Mouse (Mus musculus) layer of hippocampus, postnatal 25 days (tissue): ENCODE data around the gene Olfr1330. TPM values are rescaled to one million over a fixed set of nuclear protein-coding genes. Genes with fewer than 3 reads are reported as not detected.
"Not testable (repeated sequence)": the region's sequence is repeated elsewhere in the genome, so short reads cannot be mapped to it uniquely, and the experiment has no call there.

Source experiments
- DNase-seq, 2 experiments: peaks; one replicate each; pipeline ENCODE4 v3.0.0; 2022; ENCODE audit warnings: mixed read lengths in 2 of 2, low spot score in 1 of 2; ENCODE audit errors: extremely low spot score in 1 of 2
- total RNA-seq, 2 experiments: library from RNA; stranded (reverse); gene quantifications; 2 replicates each; pipeline ENCODE4 v1.2.3; 2021

Gene Olfr1330
- not detected for total RNA-seq

- no peak for DNase-seq
Observed at GRCm38 (mm10) chr4:118888297-118888696, at the start of gene Olfr1330. TSS of gene Olfr1330 (plus strand) at chr4:118888597.

DNA sequence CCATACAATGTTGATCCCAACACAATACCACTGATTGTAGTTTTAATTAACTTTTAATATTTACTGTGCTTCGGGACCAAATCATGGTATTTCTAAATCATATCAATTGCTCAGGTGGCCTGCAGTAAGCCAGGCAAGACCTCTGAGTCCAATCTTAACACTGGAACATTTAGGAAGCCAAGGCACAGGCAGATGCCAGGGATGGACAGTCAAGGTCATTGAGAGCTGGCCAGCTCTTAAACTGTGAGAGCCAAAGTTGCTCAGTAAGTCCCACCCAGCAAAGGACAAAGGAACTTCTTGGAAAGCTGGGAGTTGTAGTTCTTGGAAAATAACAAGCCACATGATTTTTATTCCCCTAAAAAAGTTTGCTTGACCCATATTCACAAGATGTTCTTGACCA is 26.6 kb upstream of the Olfr1330 start:
- no peak for DNase-seq

GRCm38 (mm10) chr4:118862704-118863103 is 25.7 kb upstream of the Olfr1330 start:
- DNase-seq, result peak in 1 of 2 experiments; percentile 3

DNA sequence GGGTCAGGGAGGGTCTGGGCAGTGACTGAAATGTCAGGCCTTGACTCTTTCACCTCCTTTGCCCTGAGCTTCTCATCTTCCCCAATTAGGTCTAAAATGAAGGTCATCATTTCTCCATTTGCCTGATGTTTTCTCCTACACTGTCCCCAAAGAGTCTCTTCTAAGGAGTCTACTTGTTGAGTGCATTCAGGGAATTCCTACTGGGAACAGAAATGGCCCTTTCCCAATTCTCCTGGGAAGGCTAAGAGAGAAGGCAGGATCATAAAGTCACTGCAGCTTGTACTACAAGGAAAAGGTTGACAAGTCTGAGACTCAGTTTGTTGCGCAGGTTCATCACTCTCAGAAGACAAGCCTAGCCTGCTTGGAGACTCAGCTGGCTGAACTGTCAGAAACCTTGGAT is 24.0 kb upstream of the Olfr1330 start, which contains the start of gene Olfr1331:
Olfr1331 (plus strand) TSS at position 301 of the 400 bp plus-strand sequence.
- DNase-seq, result no peak

GRCm38 (mm10) chr4:118867566-118867965 is 20.8 kb upstream of the Olfr1330 start:
- DNase-seq, result no peak

- DNase-seq, result no peak
Observed at GRCm38 (mm10) chr4:118901981-118902380, 13.6 kb downstream of the Olfr1330 start.

DNA sequence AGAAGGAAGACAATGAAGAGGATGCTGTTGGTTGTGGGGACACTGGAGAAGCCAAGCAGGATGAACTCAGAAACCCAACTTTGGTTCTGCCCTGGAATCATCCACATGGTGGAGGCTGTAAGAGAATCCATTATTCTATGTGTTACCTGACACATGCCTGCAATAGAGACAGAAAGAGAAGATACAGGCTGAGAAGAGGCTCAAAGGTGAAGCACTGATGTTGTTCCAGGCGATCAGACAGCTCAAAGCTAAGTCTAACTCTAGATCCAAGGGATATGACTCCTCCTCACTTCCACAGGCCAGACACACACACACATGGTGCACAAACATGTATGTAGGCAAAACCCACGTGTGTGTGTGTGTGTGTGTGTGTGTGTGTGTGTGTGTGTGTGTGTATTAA is 29.0 kb downstream of the Olfr1330 start, which contains the start of gene Olfr1329:
Olfr1329 (minus strand) TSS at position 101 of the 400 bp plus-strand sequence.
- DNase-seq, result not testable (repeated sequence)

DNA sequence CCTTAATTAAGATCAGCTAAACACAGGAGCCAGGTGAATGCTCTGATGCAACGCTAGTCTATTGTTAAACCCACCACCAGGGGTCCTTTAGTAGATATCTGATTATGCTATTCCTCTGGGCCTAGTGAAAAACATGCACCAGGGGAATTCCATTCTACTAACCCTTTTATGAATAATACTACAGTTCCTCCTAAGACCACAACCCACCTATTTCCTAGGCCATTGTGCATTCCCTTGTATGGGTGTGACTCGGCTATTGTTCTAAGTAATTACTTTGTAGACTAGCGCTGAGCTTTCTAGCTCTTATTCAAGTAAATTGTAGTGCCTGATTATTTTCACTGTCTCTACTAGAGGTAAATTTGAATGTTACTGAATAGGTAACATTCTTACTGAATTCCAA is 42.9 kb downstream of the Olfr1330 start:
- DNase-seq, result not testable (repeated sequence)

DNA sequence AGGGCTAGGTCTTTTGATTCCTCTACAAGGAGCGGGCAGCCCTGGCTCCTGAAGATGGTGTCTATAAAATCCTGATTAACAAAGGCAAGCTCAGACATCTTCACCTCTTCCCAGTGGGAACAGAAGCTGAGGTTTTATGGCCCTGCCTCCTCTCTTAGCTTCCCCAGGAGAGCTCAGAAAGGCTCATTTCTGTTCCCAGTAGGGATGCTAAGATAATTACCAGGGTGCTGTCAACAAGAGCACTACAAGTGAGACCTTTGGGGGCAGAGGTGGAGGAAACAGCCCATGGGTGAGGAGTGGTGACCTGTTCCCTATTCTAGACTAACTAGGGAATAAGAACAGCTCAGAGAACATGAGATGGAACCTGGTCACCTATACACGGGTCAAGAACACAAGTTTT is 50.1 kb downstream of the Olfr1330 start, which contains the start of gene Olfr1328:
Olfr1328 (minus strand) TSS at position 101 of the 400 bp plus-strand sequence.
- DNase-seq, result no peak

Other genes with a start within 250 kb of the Olfr1330 start
- gene Olfr62, start 229.6 kb upstream of the Olfr1330 start, total RNA-seq, result not detected
- gene Olfr1342, start 195.8 kb upstream of the Olfr1330 start, total RNA-seq, result not detected
- gene Olfr1341, start 185.1 kb upstream of the Olfr1330 start, total RNA-seq, result not detected
- gene Olfr1340, start 168.5 kb upstream of the Olfr1330 start, total RNA-seq, result not detected
- gene Olfr1339, start 156.4 kb upstream of the Olfr1330 start, total RNA-seq, result not detected
- gene Olfr1338, start 129.9 kb upstream of the Olfr1330 start, total RNA-seq, result not detected
- gene Olfr1337, start 106.0 kb upstream of the Olfr1330 start, total RNA-seq, result not detected
- gene Olfr1335, start 78.7 kb upstream of the Olfr1330 start, total RNA-seq, result not detected
- gene Olfr1333, start 52.3 kb upstream of the Olfr1330 start, total RNA-seq, result not detected
- not detected for gene Olfr1331, start 23.9 kb upstream of the Olfr1330 start, total RNA-seq
- not detected for gene Olfr1329, start 28.9 kb downstream of the Olfr1330 start, total RNA-seq
- not detected for gene Olfr1328, start 50.0 kb downstream of the Olfr1330 start, total RNA-seq
- gene Lao1, start 73.0 kb downstream of the Olfr1330 start, total RNA-seq, result 1 to 10 TPM in 1 of 2 experiments, under 1 TPM in 1; 0.96 to 1.1 TPM
- gene Slc2a1, start 220.1 kb downstream of the Olfr1330 start, total RNA-seq, result 10 to 100 TPM; 70.9 to 98.4 TPM